Mouse (Mus musculus) ovary, adult 18-20 months (tissue): ENCODE measurements around the gene Rnf216.
A peak's percentile ranks its signal among the peaks of the same experiment; 100 is the strongest.

ENCODE experiments used
- DNase-seq: peaks from one replicate; pipeline ENCODE4 v3.0.0; 2022; ENCODE audit warnings: low spot score, mixed read lengths

Rnf216 gene

GRCm38 (mm10) chr5:142960775-142961271, 152.0 kb downstream of the Rnf216 start:
- DNase-seq, result no peak

- peak; percentile 75 for DNase-seq
These were observed 152.9 kb downstream of the Rnf216 start, which contains the start of gene Fscn1 for GRCm38 (mm10) chr5:142959576-142960556. Gene Fscn1, plus strand, starts transcription at chr5:142960343.

- no peak for DNase-seq
These were observed 153.6 kb downstream of the Rnf216 start for GRCm38 (mm10) chr5:142959156-142959555.

GRCm38 (mm10) chr5:142958464-142958863, 154.3 kb downstream of the Rnf216 start:
- DNase-seq, result no peak

GRCm38 (mm10) chr5:142956956-142957703, 155.7 kb downstream of the Rnf216 start:
- DNase-seq, result no peak

GRCm38 (mm10) chr5:142953641-142954040, 159.2 kb downstream of the Rnf216 start:
- DNase-seq, result no peak

GRCm38 (mm10) chr5:142950405-142950804, 162.4 kb downstream of the Rnf216 start:
- peak; percentile 88 for DNase-seq

GRCm38 (mm10) chr5:142949580-142949979, 163.2 kb downstream of the Rnf216 start:
- DNase-seq, result no peak

- DNase-seq, result no peak
These were observed 165.3 kb downstream of the Rnf216 start for GRCm38 (mm10) chr5:142947460-142947859.

GRCm38 (mm10) chr5:142944979-142945682, 167.7 kb downstream of the Rnf216 start:
- no peak for DNase-seq
